28 mouse cellular contexts compared by ENCODE assay signal in genomic region chr1:137178231-137178630, GRCm38 (mm10).
"Had no signal": no experiment of that assay in that cellular context is flagged by ENCODE, and none has a peak within 500 bp of the region (broad histone marks: within the 10 kb centered on the region; RNA-seq: fewer than 3 reads in every experiment).

No protein-coding gene starts in this region.

- H3K27me3 ChIP-seq: embryonic facial prominence, embryonic 12.5 days; embryonic facial prominence, embryonic 13.5 days; embryonic facial prominence, embryonic 15.5 days; forebrain, embryonic 12.5 days; forebrain, embryonic 13.5 days; forebrain, embryonic 15.5 days had no signal

- H3K9ac ChIP-seq: embryonic facial prominence, embryonic 12.5 days; embryonic facial prominence, embryonic 13.5 days; embryonic facial prominence, embryonic 15.5 days; forebrain, embryonic 12.5 days; forebrain, embryonic 13.5 days; forebrain, embryonic 15.5 days; forebrain, postnatal 0 days had no signal

- H3K4me2 ChIP-seq: embryonic facial prominence, embryonic 12.5 days; embryonic facial prominence, embryonic 13.5 days; embryonic facial prominence, embryonic 15.5 days; forebrain, embryonic 12.5 days; forebrain, embryonic 13.5 days; forebrain, embryonic 15.5 days had no signal

- ATAC-seq: forebrain, embryonic 13.5 days; forebrain, embryonic 14.5 days; forebrain, embryonic 15.5 days; forebrain, embryonic 16.5 days; forebrain, postnatal 0 days had no signal

- H3K27ac ChIP-seq: embryonic facial prominence, embryonic 10.5 days; embryonic facial prominence, embryonic 12.5 days; embryonic facial prominence, embryonic 13.5 days; embryonic facial prominence, embryonic 15.5 days; forebrain, embryonic 10.5 days; forebrain, embryonic 12.5 days; forebrain, embryonic 13.5 days; forebrain, embryonic 15.5 days; gastrocnemius, adult 2 months; heart, adult 2 months had no signal

- H3K36me3 ChIP-seq: embryonic facial prominence, embryonic 10.5 days; embryonic facial prominence, embryonic 12.5 days; embryonic facial prominence, embryonic 13.5 days; embryonic facial prominence, embryonic 15.5 days; forebrain, embryonic 10.5 days; forebrain, embryonic 12.5 days; forebrain, embryonic 15.5 days had no signal

- H3K4me1 ChIP-seq: embryonic facial prominence, embryonic 12.5 days; embryonic facial prominence, embryonic 15.5 days; forebrain, embryonic 13.5 days; forebrain, embryonic 15.5 days had no signal

- H3K4me3 ChIP-seq: embryonic facial prominence, embryonic 10.5 days; embryonic facial prominence, embryonic 12.5 days; embryonic facial prominence, embryonic 13.5 days; embryonic facial prominence, embryonic 15.5 days; erythroblast, embryonic 14.5 days; forebrain, embryonic 10.5 days; forebrain, embryonic 12.5 days; forebrain, embryonic 13.5 days; forebrain, embryonic 15.5 days; gastrocnemius, adult 2 months; heart, adult 2 months had no signal

- H3K9me3 ChIP-seq: embryonic facial prominence, embryonic 10.5 days; embryonic facial prominence, embryonic 12.5 days; embryonic facial prominence, embryonic 13.5 days; embryonic facial prominence, embryonic 15.5 days; forebrain, embryonic 10.5 days; forebrain, embryonic 12.5 days; forebrain, embryonic 13.5 days; forebrain, embryonic 15.5 days had no signal

- DNase-seq: cerebellum, adult 2 months; cerebellum, adult 8-10 months; cerebellum, adult 9-10 months; cerebellum, adult 9-11 months; cerebellum, postnatal 10 days; cerebellum, postnatal 14 days; cerebellum, postnatal 25 days; cerebellum, postnatal 36 days; embryo, embryonic 11 days; forebrain, postnatal 0 days; gastrocnemius, adult 2 months; gastrocnemius, postnatal 10 days; gastrocnemius, postnatal 14 days; gastrocnemius, postnatal 25 days; gastrocnemius, postnatal 36 days; heart, adult 18-20 months; heart, adult 2 months had no signal
